Mouse (Mus musculus): ENCODE measurements around the gene Nupr1l. TPM values are rescaled to one million over a fixed set of nuclear protein-coding genes. Genes with fewer than 3 reads are reported as not detected.

Nupr1l gene
- polyA plus RNA-seq, 1 experiment = 4.5 TPM

GRCm38 (mm10) chr5:129940281-129940680, 31.9 kb downstream of the Nupr1l start:
- no peak for TF ChIP-seq CTCF (IDR thresholded peaks at IDR 0.05; ENCODE audit: low read depth, low read length)
- TF ChIP-seq POLR2A (IDR thresholded peaks at IDR 0.05; ENCODE audit: borderline replicate concordance, low read depth, low read length) = no peak
- H3K27ac ChIP-seq (ENCODE audit: insufficient read depth, low read depth, low read length) = peak overlapping the region; percentile 70
- H3K4me3 ChIP-seq (ENCODE audit: insufficient read depth, low read length) = peak overlapping the region; percentile 44
- H3K4me1 ChIP-seq (ENCODE audit: control insufficient read depth, insufficient read depth, low read length) = peaks cover 8% of the 10 kb centered on the region

GRCm38 (mm10) chr5:129940736-129941494, 32.6 kb downstream of the Nupr1l start:
- peaks cover 8% of the 10 kb centered on the region for H3K4me1 ChIP-seq (ENCODE audit: control insufficient read depth, insufficient read depth, low read length)

DNA sequence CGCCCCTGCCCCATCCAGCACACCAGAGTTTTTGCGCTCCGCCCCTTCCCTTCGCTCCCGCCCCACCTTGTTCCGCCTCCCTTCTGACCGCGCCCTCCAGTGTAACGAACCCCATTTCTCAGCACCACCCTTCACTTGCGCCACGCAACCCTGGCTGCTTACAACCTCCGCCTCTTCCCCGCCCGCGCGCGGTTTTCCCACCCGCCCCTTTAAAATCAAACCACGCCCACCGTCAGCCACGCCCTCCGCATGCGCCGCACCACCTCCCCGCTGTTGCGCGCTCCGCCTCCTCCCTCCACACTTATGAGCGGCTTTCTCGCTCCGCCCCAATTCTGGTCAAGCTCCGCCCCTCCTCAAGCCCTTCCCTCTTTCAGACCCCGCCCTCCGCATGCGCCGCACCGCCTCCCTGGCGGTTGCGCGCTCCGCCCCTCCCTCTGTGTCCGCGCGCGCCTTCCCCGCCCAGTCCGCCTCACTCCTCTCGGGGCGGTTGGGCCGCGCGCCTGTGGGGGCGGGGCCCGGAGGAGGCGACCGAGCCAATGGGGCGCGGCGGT, 33.2 kb downstream of the Nupr1l start, which contains the start of gene Vkorc1l1:
Gene Vkorc1l1 (plus strand): TSS at position 476 of the 551 bp plus-strand sequence.
- peak within 1 kb of the TSS; percentile 81 for H3K27ac ChIP-seq (ENCODE audit: insufficient read depth, low read depth, low read length)
- peaks cover 10% of the 10 kb centered on the region for H3K4me1 ChIP-seq (ENCODE audit: control insufficient read depth, insufficient read depth, low read length)
- peak within 1 kb of the TSS; percentile 92 for H3K4me3 ChIP-seq (ENCODE audit: insufficient read depth, low read length)
- TF ChIP-seq POLR2A (IDR thresholded peaks at IDR 0.05; ENCODE audit: borderline replicate concordance, low read depth, low read length) = no peak

More at GRCm38 (mm10) chr5:129940736-129941494, 32.6 kb downstream of the Nupr1l start:
- peak overlapping the region; percentile 87 for H3K4me3 ChIP-seq (ENCODE audit: insufficient read depth, low read length)
- H3K27ac ChIP-seq (ENCODE audit: insufficient read depth, low read depth, low read length) = peak overlapping the region; percentile 81
- TF ChIP-seq POLR2A (IDR thresholded peaks at IDR 0.05; ENCODE audit: borderline replicate concordance, low read depth, low read length) = no peak
- no peak for TF ChIP-seq CTCF (IDR thresholded peaks at IDR 0.05; ENCODE audit: low read depth, low read length)

DNA sequence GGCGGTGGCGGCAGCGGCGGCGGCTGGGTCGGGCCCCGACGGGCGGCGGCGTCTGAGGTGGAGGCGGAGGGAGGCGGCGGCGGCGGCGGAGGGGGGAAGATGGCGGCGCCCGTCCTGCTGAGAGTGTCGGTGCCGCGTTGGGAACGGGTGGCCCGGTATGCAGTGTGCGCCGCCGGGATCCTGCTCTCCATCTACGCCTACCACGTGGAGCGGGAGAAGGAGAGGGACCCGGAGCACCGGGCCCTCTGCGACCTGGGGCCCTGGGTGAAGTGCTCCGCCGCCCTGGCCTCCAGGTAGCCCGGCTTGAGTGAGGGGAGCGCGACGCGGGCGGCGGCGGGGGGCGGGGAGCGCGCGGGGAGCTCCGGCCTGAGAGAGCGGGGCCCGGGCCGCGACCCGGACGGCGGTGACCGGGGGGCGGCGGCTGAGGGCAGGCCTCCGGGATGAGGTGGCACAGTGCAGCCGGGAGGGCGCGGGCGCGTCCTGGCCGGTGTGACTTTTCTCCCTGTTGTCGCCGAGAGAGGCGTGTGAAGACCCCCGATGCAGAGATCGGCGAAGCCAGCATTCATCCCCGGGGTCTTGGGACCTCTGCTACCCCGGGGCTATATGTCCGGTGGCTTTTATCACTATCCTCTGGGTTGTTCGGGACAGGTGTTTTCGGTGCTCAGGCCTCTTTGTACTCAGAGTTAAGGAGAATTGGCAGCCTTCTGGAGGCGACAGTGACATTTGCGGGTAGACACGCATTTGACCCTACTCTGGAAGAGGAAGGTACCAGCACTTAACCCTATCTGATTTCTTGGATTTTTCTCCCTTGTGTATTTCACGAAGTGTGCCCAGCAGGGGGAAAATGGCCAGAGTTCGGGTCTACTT, 34.0 kb downstream of the Nupr1l start:
- Histone ChIP-seq H3K27ac (ENCODE audit: insufficient read depth, low read depth, low read length) (peak overlapping the region; percentile 26), H3K4me1 (ENCODE audit: control insufficient read depth, insufficient read depth, low read length) (peaks cover 13% of the 10 kb centered on the region), H3K4me3 (ENCODE audit: insufficient read depth, low read length) (peak overlapping the region; percentile 92)

DNA sequence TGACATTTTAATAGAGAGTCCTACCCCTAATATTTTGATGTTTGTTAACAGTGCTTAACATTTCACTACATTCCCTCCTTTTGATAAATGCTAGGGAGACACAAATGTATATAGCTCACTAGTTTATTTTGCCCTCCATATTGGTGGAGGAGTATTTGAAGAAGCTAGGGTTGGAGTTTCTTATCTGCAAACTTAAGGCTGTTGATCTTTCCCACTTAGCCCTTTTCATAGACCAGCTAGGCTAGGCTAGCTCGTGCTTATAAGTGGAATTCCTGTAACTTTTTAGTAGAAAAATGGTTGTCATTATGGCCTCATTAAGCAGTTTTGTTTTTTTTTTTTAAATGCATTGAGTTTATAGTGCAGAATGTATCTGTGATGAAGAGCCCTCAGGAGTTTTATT, 35.1 kb downstream of the Nupr1l start:
- Histone ChIP-seq H3K4me1 (ENCODE audit: control insufficient read depth, insufficient read depth, low read length) (peaks cover 13% of the 10 kb centered on the region), H3K4me3 (ENCODE audit: insufficient read depth, low read length) (no peak overlapping the region), H3K27ac (ENCODE audit: insufficient read depth, low read depth, low read length) (no peak overlapping the region)
- no peak for TF ChIP-seq POLR2A (IDR thresholded peaks at IDR 0.05; ENCODE audit: borderline replicate concordance, low read depth, low read length)
- no peak for TF ChIP-seq CTCF (IDR thresholded peaks at IDR 0.05; ENCODE audit: low read depth, low read length)

DNA sequence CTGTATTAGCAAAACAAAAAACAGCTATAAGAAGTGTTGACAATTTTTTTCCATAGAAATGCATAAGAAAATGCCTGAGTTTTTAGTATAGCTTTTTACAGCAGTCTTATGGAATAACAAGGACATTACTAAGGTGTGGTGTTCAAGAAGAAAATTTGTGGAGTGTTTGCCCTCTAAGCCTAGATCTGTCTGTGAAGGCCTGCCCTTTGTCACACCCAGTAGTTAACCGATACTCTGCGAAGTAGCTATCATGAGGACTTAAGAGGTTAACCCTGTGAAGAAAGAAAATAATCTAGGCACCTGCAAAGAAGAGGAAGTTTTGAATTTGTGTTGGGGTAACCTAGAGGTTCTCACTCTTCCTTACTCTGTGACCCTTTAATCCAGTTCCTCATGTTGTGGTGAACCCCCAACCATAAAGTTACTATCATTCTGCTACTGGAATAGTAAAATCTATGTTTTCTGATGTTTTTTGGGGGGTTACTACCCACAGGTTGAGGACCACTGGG, 39.2 kb downstream of the Nupr1l start:
- no peak for TF ChIP-seq POLR2A (IDR thresholded peaks at IDR 0.05; ENCODE audit: borderline replicate concordance, low read depth, low read length)
- no peak for TF ChIP-seq CTCF (IDR thresholded peaks at IDR 0.05; ENCODE audit: low read depth, low read length)
- Histone ChIP-seq H3K4me3 (ENCODE audit: insufficient read depth, low read length) (no peak overlapping the region), H3K4me1 (ENCODE audit: control insufficient read depth, insufficient read depth, low read length) (peaks cover 8% of the 10 kb centered on the region), H3K27ac (ENCODE audit: insufficient read depth, low read depth, low read length) (no peak overlapping the region)

DNA sequence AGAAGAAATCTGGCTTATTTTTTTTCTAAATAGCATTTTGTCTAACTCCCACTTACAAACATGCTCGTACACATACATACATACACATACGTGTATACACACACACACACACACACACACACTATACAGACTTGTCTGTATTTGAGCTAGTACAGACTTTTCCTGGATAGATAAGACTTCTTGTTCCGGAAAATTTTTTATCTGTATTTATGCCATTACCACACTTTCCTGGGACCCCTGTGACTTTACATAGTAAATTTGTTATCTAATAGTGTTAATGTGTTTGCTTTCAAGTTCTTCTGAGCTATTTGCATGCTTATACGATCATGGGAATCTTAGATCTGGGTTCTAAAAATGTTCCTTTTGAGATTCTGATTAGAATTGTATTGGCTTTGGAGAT, 43.8 kb downstream of the Nupr1l start:
- no peak overlapping the region for H3K4me3 ChIP-seq (ENCODE audit: insufficient read depth, low read length)
- peaks cover 25% of the 10 kb centered on the region for H3K4me1 ChIP-seq (ENCODE audit: control insufficient read depth, insufficient read depth, low read length)
- no peak overlapping the region for H3K27ac ChIP-seq (ENCODE audit: insufficient read depth, low read depth, low read length)
- no peak for TF ChIP-seq POLR2A (IDR thresholded peaks at IDR 0.05; ENCODE audit: borderline replicate concordance, low read depth, low read length)
- no peak for TF ChIP-seq CTCF (IDR thresholded peaks at IDR 0.05; ENCODE audit: low read depth, low read length)

- Histone ChIP-seq H3K27ac (ENCODE audit: insufficient read depth, low read depth, low read length) (no peak overlapping the region), H3K4me3 (ENCODE audit: insufficient read depth, low read length) (no peak overlapping the region), H3K4me1 (ENCODE audit: control insufficient read depth, insufficient read depth, low read length) (peaks cover 25% of the 10 kb centered on the region)
- no peak for TF ChIP-seq POLR2A (IDR thresholded peaks at IDR 0.05; ENCODE audit: borderline replicate concordance, low read depth, low read length)
These were observed 46.3 kb downstream of the Nupr1l start for GRCm38 (mm10) chr5:129954473-129955254.

GRCm38 (mm10) chr5:129955792-129956191, 47.5 kb downstream of the Nupr1l start:
- H3K4me3 ChIP-seq (ENCODE audit: insufficient read depth, low read length) = no peak overlapping the region
- TF ChIP-seq POLR2A (IDR thresholded peaks at IDR 0.05; ENCODE audit: borderline replicate concordance, low read depth, low read length) (no peak), CTCF (IDR thresholded peaks at IDR 0.05; ENCODE audit: low read depth, low read length) (no peak)
- peaks cover 25% of the 10 kb centered on the region for H3K4me1 ChIP-seq (ENCODE audit: control insufficient read depth, insufficient read depth, low read length)
- H3K27ac ChIP-seq (ENCODE audit: insufficient read depth, low read depth, low read length) = no peak overlapping the region
